Mouse (Mus musculus): ENCODE measurements around the gene Ccdc163. TPM values are rescaled to one million over a fixed set of nuclear protein-coding genes. Genes with fewer than 3 reads are reported as not detected.

Ccdc163 gene
- polyA plus RNA-seq, 1 experiment from 2014 or later = 23.8 TPM

GRCm38 (mm10) chr4:116796442-116797110 lies 88.3 kb downstream of the Ccdc163 start:
- Histone ChIP-seq H3K4me1 (ENCODE audit: control insufficient read depth, insufficient read depth, low read length) (no peaks in the 10 kb centered on the region), H3K27ac (ENCODE audit: low read depth, low read length) (no peak overlapping the region), H3K27me3 (ENCODE audit: control insufficient read depth, insufficient read depth, low read length) (no peaks in the 10 kb centered on the region), H3K9me3 (ENCODE audit: control insufficient read depth, low read length) (no peaks in the 10 kb centered on the region), H3K36me3 (ENCODE audit: control insufficient read depth, insufficient read depth, low read length) (no peaks in the 10 kb centered on the region), H3K4me3 (ENCODE audit: low read depth, low read length) (no peak overlapping the region), H3K4me2 (ENCODE audit: low read depth) (no peak overlapping the region), H3K9ac (ENCODE audit: low read length) (no peak overlapping the region)
- 81% methylated on average over 1 of the region's 1 CpGs for WGBS
- DNase-seq (ENCODE audit: low spot score) (no peak), ATAC-seq (ENCODE audit: insufficient read depth, low FRiP score, low TSS enrichment) (no peak)

GRCm38 (mm10) chr4:116799901-116800300 lies 91.6 kb downstream of the Ccdc163 start:
- WGBS = 44% methylated on average over 5 of the region's 5 CpGs
- Histone ChIP-seq H3K4me3 (ENCODE audit: low read depth, low read length) (no peak overlapping the region), H3K36me3 (ENCODE audit: control insufficient read depth, insufficient read depth, low read length) (peaks cover 7% of the 10 kb centered on the region), H3K9ac (ENCODE audit: low read length) (no peak overlapping the region), H3K4me2 (ENCODE audit: low read depth) (no peak overlapping the region), H3K27me3 (ENCODE audit: control insufficient read depth, insufficient read depth, low read length) (no peaks in the 10 kb centered on the region), H3K4me1 (ENCODE audit: control insufficient read depth, insufficient read depth, low read length) (no peaks in the 10 kb centered on the region), H3K9me3 (ENCODE audit: control insufficient read depth, low read length) (no peaks in the 10 kb centered on the region), H3K27ac (ENCODE audit: low read depth, low read length) (no peak overlapping the region)
- DNase-seq (ENCODE audit: low spot score) (no peak), ATAC-seq (ENCODE audit: insufficient read depth, low FRiP score, low TSS enrichment) (no peak)

Other genes starting within 250 kb of the Ccdc163 start
- gene Mast2, start 244.3 kb upstream of the Ccdc163 start, polyA plus RNA-seq (2014; fragmentation: Nextera tagmentation; extraction: Ambion mirVana) = 31.9 and 36.5 TPM in 2 replicates
- 4.7 and 4.9 TPM in 2 replicates for gene Ipp, start 201.0 kb upstream of the Ccdc163 start, polyA plus RNA-seq (2014; fragmentation: Nextera tagmentation; extraction: Ambion mirVana)
- 34.0 and 36.9 TPM in 2 replicates for gene Tmem69, start 152.6 kb upstream of the Ccdc163 start, polyA plus RNA-seq (2014; fragmentation: Nextera tagmentation; extraction: Ambion mirVana)
- gene Gpbp1l1, start 150.9 kb upstream of the Ccdc163 start, polyA plus RNA-seq (2014; fragmentation: Nextera tagmentation; extraction: Ambion mirVana) = 31.5 and 33.7 TPM in 2 replicates
- gene Ccdc17, start 111.9 kb upstream of the Ccdc163 start, polyA plus RNA-seq (2014; fragmentation: Nextera tagmentation; extraction: Ambion mirVana) = 2.3 and 2.4 TPM in 2 replicates
- 256 and 265 TPM in 2 replicates for gene Nasp, start 80.6 kb upstream of the Ccdc163 start, polyA plus RNA-seq (2014; fragmentation: Nextera tagmentation; extraction: Ambion mirVana)
- gene Akr1a1, start 56.8 kb upstream of the Ccdc163 start, polyA plus RNA-seq (2014; fragmentation: Nextera tagmentation; extraction: Ambion mirVana) = 614 and 619 TPM in 2 replicates
- 902 and 917 TPM in 2 replicates for gene Prdx1, start 23.0 kb upstream of the Ccdc163 start, polyA plus RNA-seq (2014; fragmentation: Nextera tagmentation; extraction: Ambion mirVana)
- gene Mmachc, start 103 bp upstream of the Ccdc163 start, polyA plus RNA-seq (2014; fragmentation: Nextera tagmentation; extraction: Ambion mirVana) = 17.6 and 25.1 TPM in 2 replicates
- 8.9 and 9.8 TPM in 2 replicates for gene Tesk2, start 12.4 kb downstream of the Ccdc163 start, polyA plus RNA-seq (2014; fragmentation: Nextera tagmentation; extraction: Ambion mirVana)
- 34.8 and 36.1 TPM in 2 replicates for gene Toe1, start 99.1 kb downstream of the Ccdc163 start, polyA plus RNA-seq (2014; fragmentation: Nextera tagmentation; extraction: Ambion mirVana)
- gene Mutyh, start 99.2 kb downstream of the Ccdc163 start, polyA plus RNA-seq (2014; fragmentation: Nextera tagmentation; extraction: Ambion mirVana) = 15.5 and 17.4 TPM in 2 replicates
- gene Hpdl, start 113.2 kb downstream of the Ccdc163 start, polyA plus RNA-seq (2014; fragmentation: Nextera tagmentation; extraction: Ambion mirVana) = 1.2 and 1.3 TPM in 2 replicates
- 11.1 and 13.6 TPM in 2 replicates for gene Zswim5, start 168.9 kb downstream of the Ccdc163 start, polyA plus RNA-seq (2014; fragmentation: Nextera tagmentation; extraction: Ambion mirVana)